Mouse (Mus musculus) G1E (cell line): ENCODE results near the gene D1Ertd622e.

Experiments
- CTCF ChIP-seq: IDR thresholded peaks from 2 replicates; pipeline ENCODE4 v1.5.1; 2012; ENCODE audit warnings: low read depth, low read length, inconsistent platforms, mixed read lengths
- GATA1 ChIP-seq: IDR thresholded peaks from 2 replicates; pipeline ENCODE4 v1.6.1; 2012; ENCODE audit warnings: borderline replicate concordance, low read length, inconsistent platforms, mixed read lengths
- GATA2 ChIP-seq: IDR thresholded peaks from 2 replicates; pipeline ENCODE4 v1.6.1; 2012; ENCODE audit warnings: low read depth, low read length, inconsistent platforms, borderline replicate concordance
- POLR2AphosphoS5 ChIP-seq: IDR thresholded peaks from 2 replicates; pipeline ENCODE4 v1.6.1; 2012; ENCODE audit warnings: low read depth, low read length, inconsistent platforms; ENCODE audit not compliant: insufficient replicate concordance
- TAL1 ChIP-seq: conservative IDR thresholded peaks from 2 replicates; pipeline ENCODE4 v1.6.1; 2012; ENCODE audit warnings: low read depth, low read length, inconsistent platforms, mixed read lengths

DNA sequence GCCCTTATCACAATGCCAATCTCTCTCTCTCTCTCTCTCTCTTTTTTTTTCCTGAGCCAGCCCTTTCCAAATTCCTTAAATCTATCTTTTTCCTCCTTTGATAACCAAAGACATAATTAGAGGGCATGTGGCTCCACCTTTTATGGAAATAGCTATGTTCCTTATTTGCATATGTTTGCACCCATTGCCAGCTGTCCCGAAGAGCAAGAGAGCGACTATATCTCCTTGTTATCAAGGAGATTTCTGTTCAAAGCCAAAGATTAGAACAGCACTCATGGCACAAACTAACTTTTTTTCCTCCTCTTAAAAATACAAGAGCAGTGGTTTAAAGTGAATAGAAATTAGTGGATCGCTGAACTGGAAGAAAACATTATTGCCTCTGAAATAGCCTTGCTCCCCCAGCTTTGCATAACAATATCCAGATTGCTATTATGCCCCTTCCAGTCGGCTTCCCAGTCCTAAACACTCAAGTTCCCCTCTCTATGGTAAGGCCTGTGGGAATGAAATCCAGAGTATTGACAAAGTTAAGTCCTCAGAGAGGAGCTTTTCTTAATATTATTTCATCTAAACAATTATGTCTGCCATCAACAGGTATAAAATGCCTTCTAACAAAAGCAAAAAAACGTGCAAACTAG, 39.2 kb downstream of the D1Ertd622e start:
- TF ChIP-seq CTCF: no peak
- TF ChIP-seq TAL1: no peak
- no peak for TF ChIP-seq GATA1
- TF ChIP-seq GATA2: no peak
- no peak for TF ChIP-seq POLR2AphosphoS5
